Mouse (Mus musculus) cerebellum, adult 2 months (tissue): ENCODE measurements around the gene Itprid1.

Source experiments
- CTCF ChIP-seq: fragments of 200-500 bp; IDR thresholded peaks from 2 replicates; pipeline ENCODE4 v1.5.1; 2011; ENCODE audit warnings: low read depth, mild to moderate bottlenecking, control low read depth, low read length, moderate library complexity, borderline replicate concordance; ENCODE audit not compliant: insufficient read depth
- POLR2A ChIP-seq: fragments of 200-500 bp; IDR thresholded peaks from 2 replicates; pipeline ENCODE4 v1.6.1; 2011; ENCODE audit warnings: low read length, control low read depth, borderline replicate concordance; ENCODE audit not compliant: insufficient read depth

GRCm38 (mm10) chr6:55806537-55806936, 30.2 kb upstream of the Itprid1 start:
- TF ChIP-seq POLR2A (no peak), CTCF (no peak)
